In the genomic region with DNA sequence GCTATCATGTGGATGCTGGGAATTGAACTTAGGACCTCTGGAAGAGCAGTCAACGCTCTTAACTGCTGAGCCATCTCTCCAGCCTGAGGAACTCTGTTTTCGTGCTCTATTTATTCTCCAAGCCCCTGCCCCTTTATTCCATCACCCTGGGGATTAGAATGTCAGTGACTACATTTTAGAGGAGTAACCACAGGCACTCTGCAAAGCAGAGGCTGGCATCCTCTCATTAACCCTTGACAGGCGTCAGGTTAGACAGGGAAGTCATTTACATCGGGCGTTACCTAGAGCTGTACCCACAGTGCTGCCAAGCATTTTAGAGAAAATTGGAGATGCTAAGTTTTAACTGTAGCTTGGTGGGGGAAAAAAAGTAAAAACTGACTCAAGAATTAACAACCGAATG, we compare ENCODE assay signal across 15 mouse cellular contexts.
DNase-seq lines count a peak whose midpoint lies in the region; ATAC-seq lines count a peak whose summit lies in the region.
"Had no signal": no experiment of that assay in that cellular context is flagged by ENCODE, and none has a peak within 500 bp of the region (broad histone marks: within the 10 kb centered on the region; RNA-seq: fewer than 3 reads in every experiment).

No protein-coding gene starts in this region.

- no peaks in the 10 kb centered on the region for H3K9me3 ChIP-seq in heart, embryonic 14.5 days (ENCODE audit: control insufficient read depth, low read length)
- H3K9me3 ChIP-seq in embryonic facial prominence, embryonic 11.5 days (replicated peaks; ENCODE audit: control insufficient read depth, low read length), result no peaks in the 10 kb centered on the region
- no peaks in the 10 kb centered on the region for H3K9me3 ChIP-seq in hindbrain, embryonic 12.5 days (replicated peaks)
- H3K9me3 ChIP-seq in neural tube, embryonic 14.5 days (ENCODE audit: control insufficient read depth, low read length), result no peaks in the 10 kb centered on the region
- H3K9me3 ChIP-seq: G1E had no signal

- intact Hi-C loops in heart, postnatal 25 days (cut with DNase I), result no loop called here

- no peaks in the 10 kb centered on the region for H3K36me3 ChIP-seq in heart, embryonic 14.5 days (ENCODE audit: control insufficient read depth, insufficient read depth, low read length)
- H3K36me3 ChIP-seq in embryonic facial prominence, embryonic 11.5 days (replicated peaks; ENCODE audit: control insufficient read depth, insufficient read depth, low read depth, low read length), result no peaks in the 10 kb centered on the region
- no peaks in the 10 kb centered on the region for H3K36me3 ChIP-seq in hindbrain, embryonic 12.5 days
- H3K36me3 ChIP-seq in neural tube, embryonic 14.5 days (ENCODE audit: control insufficient read depth, insufficient read depth, low read length), result no peaks in the 10 kb centered on the region
- H3K36me3 ChIP-seq: G1E; limb, embryonic 12.5 days had no signal

- H3K9ac ChIP-seq in heart, embryonic 14.5 days (ENCODE audit: low read length), result no peak overlapping the region
- no peak overlapping the region for H3K9ac ChIP-seq in embryonic facial prominence, embryonic 11.5 days (replicated peaks; ENCODE audit: low read length)
- no peak overlapping the region for H3K9ac ChIP-seq in hindbrain, embryonic 12.5 days
- H3K9ac ChIP-seq in neural tube, embryonic 14.5 days (replicated peaks; ENCODE audit: low read depth, low read length), result no peak overlapping the region
- H3K9ac ChIP-seq: limb, embryonic 12.5 days had no signal

- 0 out of 2 replicates have a peak overlapping the region, but pooled peaks have one; percentile 16 for H3K4me2 ChIP-seq in heart, embryonic 14.5 days (ENCODE audit: low read length)
- no peak overlapping the region for H3K4me2 ChIP-seq in embryonic facial prominence, embryonic 11.5 days (ENCODE audit: low read depth, low read length)
- H3K4me2 ChIP-seq in hindbrain, embryonic 12.5 days (replicated peaks), result peak overlapping the region; percentile 15; the same call in 1 of the 2 replicates
- H3K4me2 ChIP-seq in neural tube, embryonic 14.5 days (ENCODE audit: low read depth, low read length), result peak overlapping the region; percentile 8; the same call in 1 of the 2 replicates
- H3K4me2 ChIP-seq: limb, embryonic 12.5 days had no signal

- no peak for DNase-seq in heart, postnatal 25 days (ENCODE audit: low spot score)
- peak; percentile 31 for DNase-seq in embryonic facial prominence, embryonic 11.5 days (ENCODE audit: low spot score)
- no peak for DNase-seq in testis, postnatal 10 days (ENCODE audit: low spot score)
- DNase-seq in adrenal gland, postnatal 14 days, result no peak
- no peak for DNase-seq in left cerebral cortex, adult 8-10 months (ENCODE audit: low spot score in 2 of 2)
- DNase-seq: cerebellum, adult 9-11 months; heart, adult 2 months; layer of hippocampus, postnatal 36 days; right cerebral cortex, postnatal 14 days; thymus, adult 2 months had no signal

- H3K4me3 ChIP-seq in heart, embryonic 14.5 days (ENCODE audit: control insufficient read depth in 1 of 2, insufficient read depth in 1 of 2, low read depth in 1 of 2, low read length in 2 of 2), result no peak overlapping the region
- no peak overlapping the region for H3K4me3 ChIP-seq in embryonic facial prominence, embryonic 11.5 days (ENCODE audit: low read depth, low read length)
- H3K4me3 ChIP-seq in hindbrain, embryonic 12.5 days, result no peak overlapping the region
- H3K4me3 ChIP-seq in neural tube, embryonic 14.5 days (ENCODE audit: low read depth, low read length), result no peak overlapping the region
- H3K4me3 ChIP-seq: heart, adult 2 months; limb, embryonic 12.5 days had no signal

- peaks cover 5 to 7% of the 10 kb centered on the region in 2 experiments for H3K4me1 ChIP-seq in heart, embryonic 14.5 days (ENCODE audit: control insufficient read depth in 2 of 2, insufficient read depth in 2 of 2, low read length in 2 of 2)
- no peaks in the 10 kb centered on the region; the same call in 1 of the 2 replicates for H3K4me1 ChIP-seq in embryonic facial prominence, embryonic 11.5 days (ENCODE audit: control insufficient read depth, insufficient read depth, low read length)
- peaks cover 4% of the 10 kb centered on the region; the same call in 1 of the 2 replicates for H3K4me1 ChIP-seq in hindbrain, embryonic 12.5 days
- H3K4me1 ChIP-seq in neural tube, embryonic 14.5 days (ENCODE audit: control insufficient read depth, insufficient read depth, low read length), result peaks cover 8% of the 10 kb centered on the region
- H3K4me1 ChIP-seq: limb, embryonic 12.5 days had no signal

- H3K27ac ChIP-seq in heart, embryonic 14.5 days (replicated peaks in 1 of 2; ENCODE audit: control insufficient read depth in 1 of 2, insufficient read depth in 1 of 2, low read depth in 2 of 2, low read length in 2 of 2), result no peak overlapping the region
- H3K27ac ChIP-seq in embryonic facial prominence, embryonic 11.5 days (replicated peaks; ENCODE audit: low read depth, low read length), result no peak overlapping the region
- peak overlapping the region; percentile 56 for H3K27ac ChIP-seq in hindbrain, embryonic 12.5 days
- peak overlapping the region; percentile 39; the same call in 1 of the 2 replicates for H3K27ac ChIP-seq in neural tube, embryonic 14.5 days (ENCODE audit: low read depth, low read length)
- H3K27ac ChIP-seq: heart, adult 2 months; limb, embryonic 12.5 days had no signal

- ATAC-seq in heart, embryonic 14.5 days (ENCODE audit: insufficient number of reproducible peaks, insufficient read depth, low FRiP score, low read depth), result no peak
- 0 out of 2 replicates have a peak, but pooled peaks have one; percentile 14 for ATAC-seq in embryonic facial prominence, embryonic 11.5 days (replicated peaks; ENCODE audit: insufficient number of reproducible peaks, low FRiP score, low TSS enrichment, low read depth)
- peak; percentile 82 for ATAC-seq in hindbrain, embryonic 12.5 days (ENCODE audit: low FRiP score)
- peak; percentile 56; the same call in 1 of the 2 replicates for ATAC-seq in neural tube, embryonic 14.5 days (ENCODE audit: low read depth)

- no peaks in the 10 kb centered on the region for H3K27me3 ChIP-seq in heart, embryonic 14.5 days (ENCODE audit: control insufficient read depth, insufficient read depth, low read length)
- no peaks in the 10 kb centered on the region for H3K27me3 ChIP-seq in embryonic facial prominence, embryonic 11.5 days (ENCODE audit: control insufficient read depth, insufficient read depth, low read length)
- no peaks in the 10 kb centered on the region for H3K27me3 ChIP-seq in hindbrain, embryonic 12.5 days
- no peaks in the 10 kb centered on the region for H3K27me3 ChIP-seq in neural tube, embryonic 14.5 days (ENCODE audit: control insufficient read depth, insufficient read depth, low read length)
- H3K27me3 ChIP-seq: limb, embryonic 12.5 days had no signal

- WGBS in heart, embryonic 14.5 days, result 43% methylated on average over 6 of the region's 6 CpGs
- 17% methylated on average over 6 of the region's 6 CpGs for WGBS in embryonic facial prominence, embryonic 11.5 days
- WGBS in hindbrain, embryonic 12.5 days, result 10% methylated on average over 6 of the region's 6 CpGs
- WGBS in neural tube, embryonic 14.5 days, result 21% methylated on average over 6 of the region's 6 CpGs

Comparison
In these comparisons a context has a peak if more than half of its experiments do, and no peak if none do; other contexts are left out.
1. H3K27ac ChIP-seq: peak in hindbrain, embryonic 12.5 days (single experiment) and neural tube, embryonic 14.5 days (single experiment); none in heart, embryonic 14.5 days (0 of 2) and embryonic facial prominence, embryonic 11.5 days (single experiment).